Mouse (Mus musculus): ENCODE data around the gene Casq1.

Gene Casq1

GRCm38 (mm10) chr1:172183056-172183455, 36.6 kb downstream of the Casq1 start:
- DNase-seq (ENCODE audit: low spot score), result no peak

DNA sequence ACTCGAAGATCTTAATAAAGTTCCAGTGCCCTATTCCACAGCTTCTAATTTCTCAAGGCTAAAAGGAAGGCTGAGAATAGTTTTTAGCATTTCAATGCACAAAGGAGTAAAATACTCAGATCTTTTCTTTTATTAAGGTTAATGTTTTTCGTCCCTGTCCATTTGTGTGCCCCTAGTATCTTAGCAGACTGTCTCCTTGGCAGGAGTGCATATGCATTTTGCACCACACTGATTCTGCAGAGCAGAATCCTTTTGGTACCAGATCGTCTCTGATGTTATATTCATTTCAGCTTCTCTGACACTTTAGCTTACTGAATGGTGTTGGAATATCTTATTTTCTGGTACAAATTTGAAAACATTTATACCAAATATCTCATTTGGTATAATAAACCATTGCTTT, 37.9 kb downstream of the Casq1 start:
- no peak for DNase-seq (ENCODE audit: low spot score)

DNA sequence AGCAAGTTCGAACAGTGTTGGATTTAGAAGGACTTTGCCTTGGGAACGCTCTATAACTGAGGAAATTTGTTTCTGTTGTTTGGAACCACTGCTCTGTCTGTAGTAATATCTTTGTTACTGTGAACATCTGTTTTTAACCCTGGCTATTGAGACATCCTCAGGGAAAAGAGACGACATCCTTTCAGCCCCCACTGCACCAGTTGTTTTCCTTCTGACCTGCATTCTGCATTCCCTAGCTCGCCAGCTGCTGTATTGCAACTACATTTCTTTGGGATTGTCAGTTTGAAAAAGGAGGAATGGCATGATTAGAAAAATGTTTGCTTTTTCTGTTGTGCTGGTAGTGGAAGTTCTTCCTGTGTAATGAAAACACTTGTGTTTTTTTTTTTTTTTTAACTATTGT, 38.8 kb downstream of the Casq1 start:
- no peak for DNase-seq (ENCODE audit: low spot score)

DNA sequence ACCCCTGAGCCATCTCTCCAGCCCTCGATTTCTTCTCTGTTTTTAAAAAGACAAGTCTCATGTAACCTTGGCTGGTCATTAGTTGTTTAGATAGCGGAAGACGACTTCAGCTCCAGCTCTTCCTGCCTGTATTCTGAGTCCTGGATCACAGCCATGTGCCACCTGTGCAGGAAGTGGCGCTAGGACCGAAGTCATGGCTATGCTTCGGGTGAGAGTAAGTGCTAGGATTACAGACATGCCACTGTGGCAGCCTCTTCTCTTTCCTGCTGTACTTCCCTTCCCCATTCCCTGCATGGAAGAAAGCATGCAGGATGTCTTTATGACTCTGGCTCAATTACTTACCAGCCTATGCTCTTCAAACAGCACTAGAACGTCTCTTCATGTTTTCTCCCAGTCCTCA, 40.6 kb downstream of the Casq1 start:
- DNase-seq (ENCODE audit: low spot score), result no peak

DNA sequence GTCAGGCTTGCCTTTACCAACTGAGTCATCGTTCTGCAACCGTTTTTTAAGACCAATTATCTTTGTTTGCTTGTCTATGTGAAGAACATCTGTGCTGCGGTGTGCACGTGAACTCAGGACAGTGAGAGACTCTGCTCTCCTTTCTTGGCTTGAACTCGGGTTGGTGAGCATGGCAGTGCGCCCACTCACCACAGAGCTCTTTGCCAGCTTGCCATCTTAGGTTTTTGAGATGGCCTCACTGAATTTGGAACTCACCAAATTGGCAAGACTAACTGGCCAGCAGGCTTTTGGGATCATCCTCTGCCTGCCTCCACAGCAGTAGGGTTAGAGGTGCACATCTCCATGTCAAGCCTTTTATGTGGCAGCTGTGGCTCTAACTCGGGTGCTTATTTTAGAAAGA, 41.9 kb downstream of the Casq1 start:
- no peak for DNase-seq (ENCODE audit: low spot score)

DNA sequence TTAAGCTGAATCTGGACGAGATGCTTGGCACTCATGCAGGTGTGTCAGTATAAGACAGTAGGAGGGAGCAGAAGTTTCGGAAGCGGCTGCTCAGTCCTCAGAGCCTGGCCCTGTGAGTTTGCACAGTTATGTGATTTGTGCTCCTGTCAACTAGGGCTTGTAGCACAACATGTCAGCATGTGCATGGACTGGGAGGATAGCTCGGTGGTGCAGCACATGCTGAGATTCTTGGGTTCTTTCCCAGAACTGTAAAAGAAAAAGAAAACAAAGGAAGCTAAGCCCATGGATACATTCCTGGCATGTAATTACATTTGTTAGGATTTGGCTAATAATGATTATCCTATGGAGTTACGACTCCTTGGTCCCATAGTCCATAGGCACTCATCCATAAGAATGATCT, 46.5 kb downstream of the Casq1 start:
- DNase-seq (ENCODE audit: low spot score), result no peak

DNA sequence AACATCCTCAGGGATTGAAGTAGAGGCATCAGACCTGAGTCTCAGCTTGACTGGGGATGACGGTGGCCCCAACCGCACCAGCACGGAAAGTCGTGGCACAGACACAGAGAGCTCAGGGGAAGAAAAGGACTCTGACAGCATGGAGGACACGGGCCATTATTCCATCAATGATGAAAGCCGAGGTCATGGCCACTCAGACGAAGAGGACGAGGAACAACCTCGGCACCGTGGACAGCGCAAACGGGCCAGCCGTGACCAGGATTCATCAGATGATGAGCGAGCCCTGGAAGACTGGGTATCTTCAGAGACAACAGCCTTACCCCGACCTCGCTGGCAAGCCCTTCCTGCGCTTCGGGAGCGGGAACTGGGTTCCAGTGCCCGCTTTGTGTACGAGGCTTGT, 47.3 kb downstream of the Casq1 start:
- DNase-seq (ENCODE audit: low spot score), result no peak

DNA sequence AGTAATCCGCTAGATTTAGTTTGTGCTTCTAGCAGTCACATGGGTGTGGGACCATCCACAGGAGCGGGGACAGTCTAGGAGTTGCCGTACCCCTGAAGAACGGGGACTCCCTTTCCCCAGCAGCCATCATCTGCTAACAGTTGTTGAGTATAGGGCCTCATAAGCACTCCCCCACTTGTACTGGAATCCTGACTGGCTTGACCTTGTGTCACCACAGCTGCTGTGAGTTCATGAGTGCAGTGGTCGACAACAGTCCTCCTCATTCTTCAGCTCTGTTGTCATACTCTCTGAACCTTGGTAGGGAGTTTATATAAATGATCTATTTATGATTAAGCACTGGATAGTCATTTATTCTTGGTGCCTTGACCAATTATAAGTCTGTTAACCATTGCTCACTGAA, 49.9 kb downstream of the Casq1 start:
- DNase-seq (ENCODE audit: low spot score), result no peak

DNA sequence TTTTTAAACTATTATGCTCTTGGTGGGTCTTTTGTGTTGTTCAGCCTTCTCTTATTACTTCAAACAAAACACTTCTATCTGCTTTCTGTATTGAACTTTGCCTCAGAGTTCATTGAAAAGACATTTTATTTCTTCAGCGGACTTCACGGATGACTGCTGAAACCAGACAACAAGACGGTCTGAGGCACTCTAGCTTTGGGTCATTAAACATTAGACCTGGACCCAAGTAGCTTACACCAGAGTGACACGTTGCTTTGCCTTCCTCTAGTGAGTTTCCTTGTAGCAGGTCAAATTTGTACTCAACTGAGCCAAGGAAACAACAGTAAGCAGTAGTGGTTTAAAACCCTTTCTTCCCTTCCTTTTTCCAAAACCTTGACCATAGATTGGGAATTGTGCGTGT, 51.8 kb downstream of the Casq1 start:
- DNase-seq (ENCODE audit: low spot score), result no peak

DNA sequence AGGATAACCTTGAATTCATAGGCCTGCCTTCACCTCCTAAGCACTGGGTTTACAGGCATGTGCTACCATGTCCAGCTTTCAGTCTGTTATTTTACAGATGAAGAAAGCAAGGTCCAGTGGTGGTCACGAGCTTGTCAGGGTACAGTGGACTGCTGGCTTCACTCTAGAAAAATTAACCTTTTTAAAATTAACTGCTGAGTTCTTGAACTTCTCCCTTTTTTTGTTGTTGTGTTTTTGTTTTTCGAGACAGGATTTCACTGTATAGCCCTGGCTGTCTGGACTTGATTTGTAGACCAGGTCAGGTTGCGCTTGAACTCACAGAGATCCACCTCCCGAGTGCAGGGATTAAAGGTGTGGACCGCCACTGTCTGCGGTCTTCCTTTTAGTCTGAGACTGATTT, 56.7 kb downstream of the Casq1 start:
- DNase-seq (ENCODE audit: low spot score), result no peak

DNA sequence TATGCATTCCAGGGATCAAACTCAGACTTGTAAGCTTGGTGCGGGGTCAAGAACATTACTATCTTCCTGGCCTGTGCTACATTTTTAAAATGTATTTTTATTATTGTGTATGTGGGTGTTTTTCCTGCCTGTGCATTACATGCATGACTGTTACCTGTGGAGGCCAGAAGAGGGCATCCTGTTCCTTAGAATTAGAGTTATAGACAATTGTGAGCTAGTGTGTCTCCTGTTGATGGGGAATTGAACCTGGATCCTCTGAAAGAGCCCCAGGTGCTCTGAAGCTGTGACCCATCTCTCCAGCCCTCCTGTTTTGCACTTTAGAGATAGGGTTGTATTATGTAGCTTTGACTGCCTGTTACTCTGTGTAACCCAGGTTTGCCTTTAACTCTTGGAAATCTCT, 57.7 kb downstream of the Casq1 start:
- peak; percentile 43 for DNase-seq (ENCODE audit: low spot score)

- DNase-seq (ENCODE audit: low spot score), result no peak
Observed at GRCm38 (mm10) chr1:172160508-172160907, 59.2 kb downstream of the Casq1 start.

DNA sequence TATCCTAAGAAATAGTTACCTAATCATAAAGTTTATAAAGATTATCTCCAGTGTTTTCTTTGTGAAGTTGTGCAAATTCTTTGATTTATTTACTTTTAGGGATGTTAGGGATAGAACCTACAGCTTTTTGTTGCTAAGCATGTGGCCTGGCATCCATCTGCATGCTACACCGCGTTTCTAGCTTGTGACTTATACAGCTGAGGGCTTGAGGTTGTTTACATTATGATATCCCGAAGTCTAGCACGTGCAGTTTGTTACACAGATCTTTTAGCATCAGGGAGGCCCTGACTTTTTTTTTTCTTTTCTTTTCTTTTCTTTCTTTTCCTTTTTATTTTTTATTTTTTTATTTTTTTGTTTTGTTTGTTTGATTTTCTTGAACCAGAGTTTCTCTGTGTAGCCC, 59.7 kb downstream of the Casq1 start:
- DNase-seq (ENCODE audit: low spot score), result no peak
